Mouse (Mus musculus): Measurements from ENCODE around the gene Sema3b.

GRCm38 (mm10) chr9:107590773-107591060, 18.3 kb downstream of the Sema3b start:
- TF ChIP-seq CTCF (IDR thresholded peaks at IDR 0.05; ENCODE audit: insufficient read depth, low read length) (no peak), POLR2A (IDR thresholded peaks at IDR 0.05; ENCODE audit: borderline replicate concordance, extremely low read depth, low read depth, low read length) (no peak)

Data from lung, adult 2 months (tissue).